Mouse (Mus musculus) liver, embryonic 14.5 days (tissue): ENCODE results near the gene Map3k5. TPM values are rescaled to one million over a fixed set of nuclear protein-coding genes. Genes with fewer than 3 reads are reported as not detected.

Experiments used
- ATAC-seq: fragments of 200-750 bp; cut with Nextera tagmentation; 2 replicates; pipeline ENCODE4 v1.8.0; 2017; ENCODE audit warnings: moderate number of reproducible peaks, mild to moderate bottlenecking, moderate library complexity; ENCODE audit not compliant: insufficient read depth
- DNase-seq, 3 experiments: peaks; one replicate each; pipeline ENCODE4 v3.0.0-alpha.2; 2012 to 2013; ENCODE audit warnings: low read depth in 3 of 3, low spot score in 3 of 3
- H3K27ac ChIP-seq: fragments of 300-500 bp; sonication (generic); 2 replicates; pipeline ENCODE4 v1.5.1; 2014; ENCODE audit warnings: moderate library complexity, mild to moderate bottlenecking, control low read depth, inconsistent platforms
- H3K27me3 ChIP-seq: fragments of 300-500 bp; sonication (generic); 2 replicates; pipeline ENCODE4 v1.6.1; 2014; ENCODE audit warnings: mild to moderate bottlenecking, low read length, moderate library complexity; ENCODE audit not compliant: control insufficient read depth, insufficient read depth
- H3K36me3 ChIP-seq: fragments of 300-500 bp; sonication (generic); replicated peaks from 2 replicates; pipeline ENCODE4 v1.6.1; 2014; ENCODE audit warnings: low read depth; ENCODE audit not compliant: control insufficient read depth, insufficient read depth
- H3K4me1 ChIP-seq, 2 experiments: fragments of 200-500 bp in 1 of 2; fragments of 300-500 bp in 1 of 2; sonication (generic) in 1 of 2; replicated peaks; 2 replicates each; pipeline ENCODE4 v1.6.1; 2012 to 2014; ENCODE audit warnings: antibody characterized with exemption in 1 of 2, inconsistent platforms in 1 of 2, low read length in 1 of 2; ENCODE audit not compliant: control insufficient read depth in 2 of 2, insufficient read depth in 2 of 2
- H3K4me2 ChIP-seq: fragments of 300-500 bp; sonication (generic); 2 replicates; pipeline ENCODE4 v1.6.1; 2014; ENCODE audit warnings: low read depth, mild to moderate bottlenecking, control low read depth, moderate library complexity
- H3K4me3 ChIP-seq, 2 experiments: fragments of 200-500 bp in 1 of 2; fragments of 300-500 bp in 1 of 2; sonication (generic) in 1 of 2; 2 replicates each; pipeline ENCODE4 v1.5.1; 2012 to 2014; ENCODE audit warnings: low read depth in 2 of 2, low read length in 2 of 2, mild to moderate bottlenecking in 2 of 2, control low read depth in 1 of 2, inconsistent platforms in 1 of 2, moderate library complexity in 1 of 2; ENCODE audit not compliant: insufficient read depth in 1 of 2
- H3K9ac ChIP-seq: fragments of 300-500 bp; sonication (generic); replicated peaks from 2 replicates; pipeline ENCODE4 v1.6.1; 2014; ENCODE audit warnings: mild to moderate bottlenecking, control low read depth, moderate library complexity
- H3K9me3 ChIP-seq: fragments of 300-500 bp; sonication (generic); 2 replicates; pipeline ENCODE4 v1.6.1; 2016; ENCODE audit warnings: low read length, mixed read lengths; ENCODE audit not compliant: control insufficient read depth
- CTCF ChIP-seq: IDR thresholded peaks from 2 replicates; pipeline ENCODE4 v1.5.1; 2016; ENCODE audit warnings: antibody characterized with exemption, low read depth, control low read depth
- EP300 ChIP-seq: IDR thresholded peaks from 2 replicates; pipeline ENCODE4 v1.6.1; 2016; ENCODE audit warnings: antibody characterized with exemption, low read depth
- WGBS: fragments of 180-500 bp; shearing (Covaris S2); extraction: QIAGEN DNeasy Blood & Tissue Kit; methylation state at CpG from one replicate; pipeline ENCODE4 v1.1.7; 2014; ENCODE audit not compliant: insufficient replicate concordance; 5-methylcytosine and 5-hydroxymethylcytosine counted together
- polyA plus RNA-seq, 2 experiments: library from polyadenylated mRNA; depleted of rRNA in 1 of 2; stranded (reverse) in 1 of 2; unstranded in 1 of 2; fragments of >200 nt; fragmentation: Nextera tagmentation in 1 of 2; extraction: Ambion mirVana in 1 of 2; gene quantifications; 2 replicates each; pipeline versions ENCODE4 v1.2.1 to v1.2.3; 2012 to 2014

Map3k5 gene
- polyA plus RNA-seq, 2 experiments, result 1.0 to 1.1 TPM

GRCm38 (mm10) chr10:20190139-20190747 is 256.0 kb downstream of the Map3k5 start:
- Histone ChIP-seq H3K27ac (no peak overlapping the region), H3K4me1 (peaks cover 0 to 30% of the 10 kb centered on the region in 2 experiments; a peak in 3 of 4 replicates), H3K9ac (no peak overlapping the region), H3K9me3 (no peaks in the 10 kb centered on the region), H3K4me3 (no peak overlapping the region), H3K27me3 (no peaks in the 10 kb centered on the region), H3K36me3 (no peaks in the 10 kb centered on the region), H3K4me2 (no peak overlapping the region)
- no peak for DNase-seq
- TF ChIP-seq EP300 (0 out of 2 replicates have a peak, but pooled peaks have one; percentile 16), CTCF (no peak)
- peak; percentile 48; the same call in 1 of the 2 replicates for ATAC-seq
- 25% methylated on average over 6 of the region's 6 CpGs for WGBS

Other genes with a start within 250 kb of the Map3k5 start
- 0.06 TPM in 1 of 2 replicates, not detected in the other for gene Il20ra, start 221.9 kb upstream of the Map3k5 start, polyA plus RNA-seq (2012; rRNA removed)
- 0.10 TPM in 1 of 2 replicates, not detected in the other for gene Il20ra, start 221.9 kb upstream of the Map3k5 start, polyA plus RNA-seq (2014; fragmentation: Nextera tagmentation; extraction: Ambion mirVana)
- gene Slc35d3, start 83.0 kb upstream of the Map3k5 start, polyA plus RNA-seq (2012; rRNA removed), result 1.8 and 2.2 TPM in 2 replicates
- 1.8 and 2.4 TPM in 2 replicates for gene Slc35d3, start 83.0 kb upstream of the Map3k5 start, polyA plus RNA-seq (2014; fragmentation: Nextera tagmentation; extraction: Ambion mirVana)
- gene Pex7, start 26.8 kb upstream of the Map3k5 start, polyA plus RNA-seq (2012; rRNA removed), result 9.9 and 13.3 TPM in 2 replicates
- 30.7 and 30.8 TPM in 2 replicates for gene Pex7, start 26.8 kb upstream of the Map3k5 start, polyA plus RNA-seq (2014; fragmentation: Nextera tagmentation; extraction: Ambion mirVana)
- gene Map7, start 214.0 kb downstream of the Map3k5 start, polyA plus RNA-seq (2012; rRNA removed), result 2.1 and 2.2 TPM in 2 replicates
- gene Map7, start 214.0 kb downstream of the Map3k5 start, polyA plus RNA-seq (2014; fragmentation: Nextera tagmentation; extraction: Ambion mirVana), result 2.3 and 3.1 TPM in 2 replicates